Mouse (Mus musculus): ENCODE data around the gene Ugt1a6b.
"Not testable (repeated sequence)": the region's sequence is repeated elsewhere in the genome, so short reads cannot be mapped to it uniquely, and the experiment has no call there.

DNA sequence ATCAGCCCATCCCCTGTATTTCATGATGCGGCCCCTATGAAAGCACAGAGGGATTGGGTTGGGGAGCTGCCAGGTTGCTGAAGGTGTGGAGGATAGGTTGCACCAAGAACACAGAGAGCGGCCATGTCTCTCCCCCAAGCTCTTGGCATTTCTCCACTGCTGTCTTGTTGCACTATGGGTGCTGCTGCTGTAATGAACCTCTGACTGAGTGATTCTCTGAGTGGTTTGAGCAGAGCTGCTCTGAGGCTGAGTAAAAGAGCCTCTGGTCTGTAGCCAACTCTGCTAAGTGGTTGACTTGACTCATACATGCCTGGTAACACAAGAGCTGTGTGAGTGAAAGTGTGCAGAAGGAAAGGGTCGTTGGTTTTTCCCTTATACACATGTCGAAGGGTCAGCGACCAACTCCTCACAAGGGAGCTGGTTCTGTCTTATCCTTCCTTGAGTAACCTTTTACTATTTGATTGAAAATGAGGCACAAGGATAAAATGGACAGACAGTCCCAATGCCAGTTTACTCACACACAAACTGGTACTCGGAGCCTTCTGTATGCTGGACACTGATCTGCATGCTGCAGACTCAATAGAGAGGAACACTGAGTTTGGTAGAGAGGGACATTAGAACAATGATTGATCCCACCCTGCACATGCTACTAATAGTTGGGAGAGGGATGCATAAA is 32.3 kb downstream of the Ugt1a6b start:
- not testable (repeated sequence) for TF ChIP-seq CTCF (IDR thresholded peaks at IDR 0.05; ENCODE audit: low read depth); EP300 (optimal IDR thresholded peaks at IDR 0.05)
